ENCODE assay signal across 26 mouse cellular contexts in genomic region chr12:33778477-33778876, GRCm38 (mm10).
DNase-seq lines count a peak whose midpoint lies in the region; ATAC-seq lines count a peak whose summit lies in the region.
"Had no signal": no experiment of that assay in that cellular context is flagged by ENCODE, and none has a peak within 500 bp of the region (broad histone marks: within the 10 kb centered on the region; RNA-seq: fewer than 3 reads in every experiment).

No protein-coding gene starts in this region.

- H3K4me3 ChIP-seq in hindbrain, embryonic 10.5 days, result no peak overlapping the region
- no peak overlapping the region for H3K4me3 ChIP-seq in hindbrain, embryonic 14.5 days (replicated peaks; ENCODE audit: low read length)
- no peak overlapping the region for H3K4me3 ChIP-seq in neural tube, embryonic 11.5 days (ENCODE audit: low read depth, low read length)
- H3K4me3 ChIP-seq: forebrain, embryonic 10.5 days; forebrain, embryonic 13.5 days; heart, embryonic 12.5 days; heart, embryonic 15.5 days; hindbrain, embryonic 13.5 days had no signal

- H3K36me3 ChIP-seq in hindbrain, embryonic 10.5 days, result no peaks in the 10 kb centered on the region
- H3K36me3 ChIP-seq in hindbrain, embryonic 14.5 days (replicated peaks; ENCODE audit: control insufficient read depth, insufficient read depth), result no peaks in the 10 kb centered on the region
- H3K36me3 ChIP-seq in neural tube, embryonic 11.5 days (ENCODE audit: control insufficient read depth, insufficient read depth, low read length), result no peaks in the 10 kb centered on the region
- H3K36me3 ChIP-seq: forebrain, embryonic 10.5 days; G1E; heart, embryonic 12.5 days; heart, embryonic 15.5 days; hindbrain, embryonic 13.5 days had no signal

- 34% methylated on average over 4 of the region's 4 CpGs for WGBS in hindbrain, embryonic 10.5 days
- WGBS in hindbrain, embryonic 14.5 days, result 25% methylated on average over 4 of the region's 4 CpGs
- WGBS in neural tube, embryonic 11.5 days, result 17% methylated on average over 4 of the region's 4 CpGs

- peaks cover 5% of the 10 kb centered on the region for H3K4me1 ChIP-seq in hindbrain, embryonic 10.5 days (replicated peaks)
- H3K4me1 ChIP-seq in hindbrain, embryonic 14.5 days (replicated peaks; ENCODE audit: control insufficient read depth, insufficient read depth, low read length), result no peaks in the 10 kb centered on the region
- no peaks in the 10 kb centered on the region for H3K4me1 ChIP-seq in neural tube, embryonic 11.5 days (ENCODE audit: control insufficient read depth, insufficient read depth, low read length)
- H3K4me1 ChIP-seq: forebrain, embryonic 10.5 days; heart, embryonic 12.5 days; heart, embryonic 15.5 days; hindbrain, embryonic 13.5 days had no signal

- H3K9me3 ChIP-seq in hindbrain, embryonic 10.5 days, result peaks cover 6% of the 10 kb centered on the region
- no peaks in the 10 kb centered on the region for H3K9me3 ChIP-seq in hindbrain, embryonic 14.5 days (ENCODE audit: control insufficient read depth, low read length)
- H3K9me3 ChIP-seq in neural tube, embryonic 11.5 days (ENCODE audit: control insufficient read depth, low read length), result no peaks in the 10 kb centered on the region
- H3K9me3 ChIP-seq: forebrain, embryonic 10.5 days; forebrain, embryonic 13.5 days; heart, embryonic 12.5 days; heart, embryonic 15.5 days; hindbrain, embryonic 13.5 days had no signal

- no peak overlapping the region for H3K9ac ChIP-seq in hindbrain, embryonic 14.5 days
- no peak overlapping the region for H3K9ac ChIP-seq in neural tube, embryonic 11.5 days (ENCODE audit: low read length)
- H3K9ac ChIP-seq: forebrain, embryonic 13.5 days; heart, embryonic 12.5 days; heart, embryonic 15.5 days; hindbrain, embryonic 13.5 days had no signal

- DNase-seq in hindbrain, embryonic 10.5 days (ENCODE audit: low spot score), result peak; percentile 32
- no peak for DNase-seq in hindbrain, embryonic 14.5 days (ENCODE audit: low spot score)
- DNase-seq in neural tube, embryonic 11.5 days (ENCODE audit: low spot score), result peak; percentile 14
- DNase-seq in neural tube, embryonic 10.5 days (ENCODE audit: extremely low spot score, low spot score), result no peak
- DNase-seq in embryo, embryonic 9.5 days (ENCODE audit: extremely low spot score), result peak; percentile 19
- DNase-seq in adrenal gland, adult 18-20 months (ENCODE audit: low spot score in 2 of 2), result no peak
- no peak for DNase-seq in heart, adult 9 months (ENCODE audit: low spot score in 2 of 2)
- DNase-seq: adrenal gland, adult 2 months; adrenal gland, postnatal 14 days; cerebellum, adult 11 months; cerebellum, adult 2 months; cerebellum, adult 9-11 months; cerebellum, postnatal 25 days; gastrocnemius, postnatal 10 days; gastrocnemius, postnatal 36 days; heart, postnatal 10 days; heart, postnatal 4 days had no signal

- no peak for ATAC-seq in hindbrain, embryonic 14.5 days (ENCODE audit: low FRiP score)
- ATAC-seq in neural tube, embryonic 11.5 days (ENCODE audit: insufficient read depth, low FRiP score, low TSS enrichment), result no peak
- ATAC-seq: forebrain, embryonic 13.5 days; forebrain, embryonic 16.5 days; intestine, postnatal 0 days; Patski had no signal

- no peak overlapping the region for H3K4me2 ChIP-seq in hindbrain, embryonic 14.5 days (replicated peaks)
- H3K4me2 ChIP-seq in neural tube, embryonic 11.5 days (ENCODE audit: low read depth), result no peak overlapping the region
- H3K4me2 ChIP-seq: forebrain, embryonic 13.5 days; heart, embryonic 12.5 days; heart, embryonic 15.5 days; hindbrain, embryonic 13.5 days had no signal

- peak overlapping the region; percentile 37; the same call in 1 of the 2 replicates for H3K27ac ChIP-seq in hindbrain, embryonic 10.5 days
- H3K27ac ChIP-seq in hindbrain, embryonic 14.5 days, result no peak overlapping the region
- no peak overlapping the region for H3K27ac ChIP-seq in neural tube, embryonic 11.5 days (ENCODE audit: low read depth, low read length)
- H3K27ac ChIP-seq: forebrain, embryonic 10.5 days; forebrain, embryonic 13.5 days; heart, embryonic 15.5 days; hindbrain, embryonic 13.5 days had no signal

- H3K27me3 ChIP-seq in hindbrain, embryonic 10.5 days (ENCODE audit: insufficient read depth, poor library complexity, severe bottlenecking), result no peaks in the 10 kb centered on the region
- H3K27me3 ChIP-seq in hindbrain, embryonic 14.5 days (ENCODE audit: control insufficient read depth, insufficient read depth, low read length), result no peaks in the 10 kb centered on the region
- H3K27me3 ChIP-seq in neural tube, embryonic 11.5 days (ENCODE audit: control insufficient read depth, insufficient read depth, low read length), result no peaks in the 10 kb centered on the region
- H3K27me3 ChIP-seq: forebrain, embryonic 13.5 days; heart, embryonic 12.5 days; heart, embryonic 15.5 days; hindbrain, embryonic 13.5 days had no signal

Comparison
In these comparisons a context has a peak if more than half of its experiments do, and no peak if none do; other contexts are left out.
1. DNase-seq: peak in hindbrain, embryonic 10.5 days (single experiment), neural tube, embryonic 11.5 days (single experiment) and embryo, embryonic 9.5 days (single experiment); none in hindbrain, embryonic 14.5 days (single experiment), neural tube, embryonic 10.5 days (single experiment), adrenal gland, adult 18-20 months (0 of 2) and heart, adult 9 months (0 of 2).